17 mouse cellular contexts compared by ENCODE assay signal in genomic region chr5:45495429-45495975, GRCm38 (mm10). TPM values are rescaled to one million over a fixed set of nuclear protein-coding genes. Genes with fewer than 3 reads are reported as not detected.
DNase-seq lines count a peak whose midpoint lies in the region; ATAC-seq and TF ChIP-seq lines count a peak whose summit lies in the region.
"Had no signal": no experiment of that assay in that cellular context is flagged by ENCODE, and none has a peak within 500 bp of the region (broad histone marks: within the 10 kb centered on the region; RNA-seq: fewer than 3 reads in every experiment).

No protein-coding gene starts in this region.

- no peak overlapping the region for H3K4me3 ChIP-seq in kidney, embryonic 16.5 days (ENCODE audit: low read length)
- H3K4me3 ChIP-seq in lung, embryonic 16.5 days (ENCODE audit: low read length) = no peak overlapping the region
- H3K4me3 ChIP-seq in intestine, postnatal 0 days (ENCODE audit: low read depth, low read length) = 0 out of 2 replicates have a peak overlapping the region, but pooled peaks have one; percentile 69
- H3K4me3 ChIP-seq: forebrain, embryonic 12.5 days; neural tube, embryonic 13.5 days had no signal

- no peaks in the 10 kb centered on the region for H3K27me3 ChIP-seq in kidney, embryonic 16.5 days (ENCODE audit: insufficient read depth, low read length)
- no peaks in the 10 kb centered on the region for H3K27me3 ChIP-seq in lung, embryonic 16.5 days (ENCODE audit: control insufficient read depth, insufficient read depth, low read depth, low read length)
- no peaks in the 10 kb centered on the region for H3K27me3 ChIP-seq in intestine, postnatal 0 days (replicated peaks; ENCODE audit: control insufficient read depth, insufficient read depth, low read length)

- TF ChIP-seq CTCF in intestine, postnatal 0 days (IDR thresholded peaks at IDR 0.05; ENCODE audit: low read depth) = no peak

- H3K36me3 ChIP-seq in kidney, embryonic 16.5 days (ENCODE audit: insufficient read depth, low read length) = peaks cover 41% of the 10 kb centered on the region
- H3K36me3 ChIP-seq in lung, embryonic 16.5 days (ENCODE audit: control insufficient read depth, insufficient read depth, low read length) = peaks cover 18% of the 10 kb centered on the region
- H3K36me3 ChIP-seq in intestine, postnatal 0 days (ENCODE audit: control insufficient read depth, insufficient read depth) = peaks cover 33% of the 10 kb centered on the region

- H3K9ac ChIP-seq in kidney, embryonic 16.5 days (replicated peaks; ENCODE audit: low read length) = no peak overlapping the region
- no peak overlapping the region for H3K9ac ChIP-seq in lung, embryonic 16.5 days (ENCODE audit: low read length)
- H3K9ac ChIP-seq in intestine, postnatal 0 days (ENCODE audit: low read depth, low read length) = no peak overlapping the region
- H3K9ac ChIP-seq: forebrain, embryonic 12.5 days; hindbrain, embryonic 14.5 days; liver, embryonic 14.5 days; neural tube, embryonic 13.5 days had no signal

- 89% methylated on average over 3 of the region's 3 CpGs for WGBS in kidney, embryonic 16.5 days
- 79% methylated on average over 3 of the region's 3 CpGs for WGBS in lung, embryonic 16.5 days
- 56% methylated on average over 3 of the region's 3 CpGs for WGBS in intestine, postnatal 0 days

- no peak overlapping the region for H3K27ac ChIP-seq in kidney, embryonic 16.5 days (ENCODE audit: low read length)
- H3K27ac ChIP-seq in lung, embryonic 16.5 days (ENCODE audit: low read length) = no peak overlapping the region
- H3K27ac ChIP-seq in intestine, postnatal 0 days (ENCODE audit: low read depth, low read length) = peak overlapping the region; percentile 51
- H3K27ac ChIP-seq: forebrain, embryonic 12.5 days; hindbrain, embryonic 14.5 days; liver, embryonic 14.5 days; neural tube, embryonic 13.5 days had no signal

- peaks cover 16% of the 10 kb centered on the region for H3K4me1 ChIP-seq in kidney, embryonic 16.5 days (ENCODE audit: insufficient read depth, low read length)
- peaks cover 23% of the 10 kb centered on the region for H3K4me1 ChIP-seq in lung, embryonic 16.5 days (replicated peaks; ENCODE audit: control insufficient read depth, insufficient read depth, low read length)
- peaks cover 6% of the 10 kb centered on the region; the same call in 1 of the 2 replicates for H3K4me1 ChIP-seq in intestine, postnatal 0 days (replicated peaks; ENCODE audit: control insufficient read depth, insufficient read depth, low read length)

- no peak for ATAC-seq in kidney, embryonic 16.5 days (ENCODE audit: low FRiP score, low TSS enrichment)
- ATAC-seq in lung, embryonic 16.5 days (ENCODE audit: low read depth) = no peak
- ATAC-seq in intestine, postnatal 0 days = no peak

- DNase-seq in kidney, adult 9 months = no peak
- no peak for DNase-seq in lung, postnatal 4 days
- DNase-seq in right cerebral cortex, postnatal 14 days = no peak
- no peak for DNase-seq in yolk sac, embryonic 10.5 days (ENCODE audit: low spot score)
- DNase-seq: cerebellum, postnatal 25 days; gastrocnemius, postnatal 25 days; kidney, adult 18-20 months; kidney, postnatal 4 days; thymus, postnatal 14 days had no signal

- no peaks in the 10 kb centered on the region for H3K9me3 ChIP-seq in kidney, embryonic 16.5 days (ENCODE audit: low read length)
- H3K9me3 ChIP-seq in lung, embryonic 16.5 days (ENCODE audit: control insufficient read depth, low read length) = no peaks in the 10 kb centered on the region
- no peaks in the 10 kb centered on the region for H3K9me3 ChIP-seq in intestine, postnatal 0 days (ENCODE audit: control insufficient read depth)
- H3K9me3 ChIP-seq: forebrain, embryonic 12.5 days; neural tube, embryonic 13.5 days had no signal

- 0 out of 2 replicates have a peak overlapping the region, but pooled peaks have one; percentile 84 for H3K4me2 ChIP-seq in kidney, embryonic 16.5 days (replicated peaks; ENCODE audit: low read depth, low read length)
- H3K4me2 ChIP-seq in lung, embryonic 16.5 days (ENCODE audit: low read depth, low read length) = peak overlapping the region; percentile 89; the same call in 1 of the 2 replicates
- H3K4me2 ChIP-seq in intestine, postnatal 0 days (replicated peaks; ENCODE audit: low read depth) = peak overlapping the region; percentile 83
- H3K4me2 ChIP-seq: hindbrain, embryonic 14.5 days had no signal

RNA-seq across cellular contexts. Expression of gene Lap3, which starts 2.3 kb away (rescaled TPM):
- 109 and 113 TPM in 2 replicates for polyA plus RNA-seq in kidney, embryonic 16.5 days (2015; fragmentation: Nextera tagmentation; extraction: Ambion mirVana)
- polyA plus RNA-seq in lung, embryonic 16.5 days (2015; fragmentation: Nextera tagmentation; extraction: Ambion mirVana) = 88.9 and 89.2 TPM in 2 replicates
- 108 and 120 TPM in 2 replicates for polyA plus RNA-seq in intestine, postnatal 0 days (2015; fragmentation: Nextera tagmentation; extraction: Ambion mirVana)

RNA-seq across cellular contexts. Expression of gene Med28, which starts 24.5 kb away (rescaled TPM):
- polyA plus RNA-seq in kidney, embryonic 16.5 days (2015; fragmentation: Nextera tagmentation; extraction: Ambion mirVana) = 292 and 293 TPM in 2 replicates
- 232 and 240 TPM in 2 replicates for polyA plus RNA-seq in lung, embryonic 16.5 days (2015; fragmentation: Nextera tagmentation; extraction: Ambion mirVana)
- 203 and 213 TPM in 2 replicates for polyA plus RNA-seq in intestine, postnatal 0 days (2015; fragmentation: Nextera tagmentation; extraction: Ambion mirVana)

RNA-seq across cellular contexts. Expression of gene Clrn2, which starts 42.0 kb away (rescaled TPM):
- not detected in 2 replicates for polyA plus RNA-seq in kidney, embryonic 16.5 days (2015; fragmentation: Nextera tagmentation; extraction: Ambion mirVana)
- not detected in 2 replicates for polyA plus RNA-seq in lung, embryonic 16.5 days (2015; fragmentation: Nextera tagmentation; extraction: Ambion mirVana)
- not detected in 2 replicates for polyA plus RNA-seq in intestine, postnatal 0 days (2015; fragmentation: Nextera tagmentation; extraction: Ambion mirVana)
- polyA plus RNA-seq: forebrain, embryonic 12.5 days; heart, postnatal 0 days; liver, embryonic 14.5 days had no signal

RNA-seq across cellular contexts. Expression of gene Qdpr, which starts 45.5 kb away (rescaled TPM):
- 213 and 231 TPM in 2 replicates for polyA plus RNA-seq in kidney, embryonic 16.5 days (2015; fragmentation: Nextera tagmentation; extraction: Ambion mirVana)
- 126 and 127 TPM in 2 replicates for polyA plus RNA-seq in lung, embryonic 16.5 days (2015; fragmentation: Nextera tagmentation; extraction: Ambion mirVana)
- polyA plus RNA-seq in intestine, postnatal 0 days (2015; fragmentation: Nextera tagmentation; extraction: Ambion mirVana) = 355 and 422 TPM in 2 replicates
